Mouse (Mus musculus) lung, embryonic 15.5 days (tissue): ENCODE measurements around the gene Pop7. TPM values are rescaled to one million over a fixed set of nuclear protein-coding genes. Genes with fewer than 3 reads are reported as not detected.

Source experiments
- microRNA-seq: library from miRNA; unstranded; fragments of <30 nt; microRNA quantifications from one replicate; pipeline ENCODE4, GENCODE M21; 2016
- polyA plus RNA-seq: library from polyadenylated mRNA; unstranded; fragments of >200 nt; fragmentation: Nextera tagmentation; extraction: Ambion mirVana; gene quantifications from 2 replicates; pipeline ENCODE4 v1.2.1, GENCODE M21; 2015

Gene Pop7
- polyA plus RNA-seq, 1 experiment from 2014 or later, result 54.1 TPM

Small RNA genes within 50 kb of the gene (microRNA-seq; reads per million reads assigned to microRNA genes)
- gene Mir6418, result not detected

Other genes starting within 250 kb of the Pop7 start
- gene Ache, start 215.0 kb downstream of the Pop7 start, polyA plus RNA-seq, result 1.8 and 3.9 TPM in 2 replicates
- gene Ufsp1, start 207.9 kb downstream of the Pop7 start, polyA plus RNA-seq, result 5.3 and 5.8 TPM in 2 replicates
- 145 and 155 TPM in 2 replicates for gene Srrt, start 194.8 kb downstream of the Pop7 start, polyA plus RNA-seq
- 95.9 and 96.3 TPM in 2 replicates for gene Trip6, start 188.1 kb downstream of the Pop7 start, polyA plus RNA-seq
- 12.0 and 13.0 TPM in 2 replicates for gene Slc12a9, start 168.9 kb downstream of the Pop7 start, polyA plus RNA-seq
- 57.5 and 58.9 TPM in 2 replicates for gene Ephb4, start 152.4 kb downstream of the Pop7 start, polyA plus RNA-seq
- 0.26 and 0.35 TPM in 2 replicates for gene Zan, start 25.5 kb downstream of the Pop7 start, polyA plus RNA-seq
- 11.8 and 12.1 TPM in 2 replicates for gene Gigyf1, start 16.0 kb upstream of the Pop7 start, polyA plus RNA-seq
- 0.55 and 0.66 TPM in 2 replicates for gene Epo, start 30.7 kb upstream of the Pop7 start, polyA plus RNA-seq
- 414 and 437 TPM in 2 replicates for gene Gnb2, start 31.0 kb upstream of the Pop7 start, polyA plus RNA-seq
- 0.24 and 0.71 TPM in 2 replicates for gene Actl6b, start 51.0 kb upstream of the Pop7 start, polyA plus RNA-seq
- gene Tfr2, start 67.3 kb upstream of the Pop7 start, polyA plus RNA-seq, result 0.31 and 0.40 TPM in 2 replicates
- 31.6 and 32.8 TPM in 2 replicates for gene Mospd3, start 98.5 kb upstream of the Pop7 start, polyA plus RNA-seq
- gene Pcolce, start 111.3 kb upstream of the Pop7 start, polyA plus RNA-seq, result 130 TPM in 2 replicates
- 0.08 and 0.21 TPM in 2 replicates for gene Fbxo24, start 126.5 kb upstream of the Pop7 start, polyA plus RNA-seq
- 35.7 and 37.1 TPM in 2 replicates for gene Lrch4, start 126.6 kb upstream of the Pop7 start, polyA plus RNA-seq
- 9.4 and 9.6 TPM in 2 replicates for gene Gm20605, start 126.7 kb upstream of the Pop7 start, polyA plus RNA-seq
- 6.5 and 8.3 TPM in 2 replicates for gene Sap25, start 138.8 kb upstream of the Pop7 start, polyA plus RNA-seq
- 0.06 TPM in 1 of 2 replicates, not detected in the other for gene Irs3, start 143.2 kb upstream of the Pop7 start, polyA plus RNA-seq
- gene Agfg2, start 182.2 kb upstream of the Pop7 start, polyA plus RNA-seq, result 15.5 and 16.7 TPM in 2 replicates
- gene Nyap1, start 239.1 kb upstream of the Pop7 start, polyA plus RNA-seq, result 1.6 and 1.8 TPM in 2 replicates
- 136 and 150 TPM in 2 replicates for gene Tsc22d4, start 243.2 kb upstream of the Pop7 start, polyA plus RNA-seq